Mouse (Mus musculus) G1E (cell line): ENCODE data around the gene Sft2d2. TPM values are rescaled to one million over a fixed set of nuclear protein-coding genes. Genes with fewer than 3 reads are reported as not detected.

Experiments used
- ATAC-seq: 2 replicates; pipeline ENCODE4 v1.8.0; 2016; ENCODE audit warnings: mild to moderate bottlenecking; ENCODE audit not compliant: insufficient number of reproducible peaks, poor library complexity, low FRiP score, severe bottlenecking; ENCODE audit errors: extremely low read depth
- DNase-seq: peaks from one replicate; pipeline ENCODE4 v3.0.0; 2012; ENCODE audit warnings: low spot score
- H3K27me3 ChIP-seq: 2 replicates; pipeline ENCODE4 v1.6.1; 2012; ENCODE audit warnings: mild to moderate bottlenecking, low read length, inconsistent platforms; ENCODE audit not compliant: insufficient read depth
- H3K36me3 ChIP-seq: replicated peaks from 2 replicates; pipeline ENCODE3; 2012; ENCODE audit warnings: mild to moderate bottlenecking, inconsistent platforms
- H3K4me1 ChIP-seq: 2 replicates; pipeline ENCODE4 v1.6.1; 2012; ENCODE audit warnings: low read depth, low read length, inconsistent platforms, mixed read lengths; ENCODE audit not compliant: insufficient read depth
- H3K4me3 ChIP-seq: 2 replicates; pipeline ENCODE4 v1.5.1; 2012; ENCODE audit warnings: low read depth, mild to moderate bottlenecking, inconsistent platforms, low read length, moderate library complexity, mixed read lengths
- H3K9me3 ChIP-seq: replicated peaks from 2 replicates; pipeline ENCODE4 v1.6.1; 2012; ENCODE audit warnings: inconsistent platforms
- CTCF ChIP-seq: IDR thresholded peaks from 2 replicates; pipeline ENCODE4 v1.5.1; 2012; ENCODE audit warnings: low read depth, low read length, inconsistent platforms, mixed read lengths
- GATA1 ChIP-seq: IDR thresholded peaks from 2 replicates; pipeline ENCODE4 v1.6.1; 2012; ENCODE audit warnings: borderline replicate concordance, low read length, inconsistent platforms, mixed read lengths
- GATA2 ChIP-seq: IDR thresholded peaks from 2 replicates; pipeline ENCODE4 v1.6.1; 2012; ENCODE audit warnings: low read depth, low read length, inconsistent platforms, borderline replicate concordance
- POLR2AphosphoS5 ChIP-seq: IDR thresholded peaks from 2 replicates; pipeline ENCODE4 v1.6.1; 2012; ENCODE audit warnings: low read depth, low read length, inconsistent platforms; ENCODE audit not compliant: insufficient replicate concordance
- TAL1 ChIP-seq: conservative IDR thresholded peaks from 2 replicates; pipeline ENCODE4 v1.6.1; 2012; ENCODE audit warnings: low read depth, low read length, inconsistent platforms, mixed read lengths
- polyA plus RNA-seq: library from polyadenylated mRNA; stranded (reverse); fragments of >175 nt; gene quantifications from 2 replicates; pipeline ENCODE4 v1.2.3, GENCODE M21; 2012
- total RNA-seq, 2 experiments: library from RNA; stranded (forward) in 1 of 2; stranded (reverse) in 1 of 2; fragments of 200-1000 nt in 1 of 2; fragments of >200 nt in 1 of 2; fragmentation: Nextera tagmentation in 1 of 2; gene quantifications; 2 replicates each; pipeline ENCODE4 v1.2.3; 2014 to 2017

Gene Sft2d2
- total and polyA plus RNA-seq, 3 experiments, result 4.0 to 41.9 (median 41.6) TPM

DNA sequence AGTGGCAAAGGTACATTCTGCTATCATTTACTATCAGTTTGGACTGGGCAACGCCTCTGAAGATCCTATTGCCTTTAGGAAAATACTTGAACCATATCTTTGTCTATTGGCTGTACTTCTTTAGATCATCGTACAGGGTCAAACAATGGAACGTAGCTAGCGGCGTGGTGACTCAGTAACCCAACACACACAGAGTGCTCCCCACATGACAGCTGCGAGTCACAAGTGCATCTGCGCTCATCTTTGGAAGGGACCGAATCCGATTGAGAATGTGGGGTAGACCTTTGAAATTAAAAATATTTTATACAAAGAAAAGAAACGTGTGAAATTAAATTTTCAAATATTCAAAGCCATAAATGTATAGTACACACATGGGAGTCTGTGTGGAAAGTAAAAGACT, 35.4 kb downstream of the Sft2d2 start:
- TF ChIP-seq POLR2AphosphoS5 (no peak), CTCF (no peak), GATA2 (no peak), GATA1 (no peak), TAL1 (no peak)
- Histone ChIP-seq H3K27me3 (peaks cover 23% of the 10 kb centered on the region), H3K4me3 (no peak overlapping the region), H3K9me3 (no peaks in the 10 kb centered on the region), H3K4me1 (no peaks in the 10 kb centered on the region), H3K36me3 (no peaks in the 10 kb centered on the region)
- no peak for ATAC-seq
- DNase-seq, result no peak

- no peak overlapping the region for H3K4me3 ChIP-seq
- H3K36me3 ChIP-seq, result no peaks in the 10 kb centered on the region
- DNase-seq, result no peak
- no peaks in the 10 kb centered on the region for H3K9me3 ChIP-seq
- H3K4me1 ChIP-seq, result no peaks in the 10 kb centered on the region
- no peak for TF ChIP-seq POLR2AphosphoS5
- no peak for TF ChIP-seq CTCF
- no peak for TF ChIP-seq GATA2
- no peak for TF ChIP-seq TAL1
- no peak for TF ChIP-seq GATA1
- ATAC-seq, result no peak
- H3K27me3 ChIP-seq, result peaks cover 23% of the 10 kb centered on the region
Measured at GRCm38 (mm10) chr1:165154162-165154561, 40.1 kb downstream of the Sft2d2 start.

GRCm38 (mm10) chr1:165151216-165151615, 43.0 kb downstream of the Sft2d2 start:
- H3K27me3 ChIP-seq, result peaks cover 23% of the 10 kb centered on the region
- ATAC-seq (no peak), DNase-seq (no peak)
- H3K4me3 ChIP-seq, result no peak overlapping the region
- H3K9me3 ChIP-seq, result no peaks in the 10 kb centered on the region
- H3K36me3 ChIP-seq, result no peaks in the 10 kb centered on the region
- TF ChIP-seq GATA2 (no peak), CTCF (no peak), POLR2AphosphoS5 (no peak), GATA1 (no peak), TAL1 (no peak)
- H3K4me1 ChIP-seq, result no peaks in the 10 kb centered on the region

GRCm38 (mm10) chr1:165142343-165142916, 51.8 kb downstream of the Sft2d2 start:
- DNase-seq (no peak), ATAC-seq (no peak)
- Histone ChIP-seq H3K36me3 (no peaks in the 10 kb centered on the region), H3K27me3 (peaks cover 6% of the 10 kb centered on the region; the same call in 1 of the 2 replicates), H3K4me3 (no peak overlapping the region), H3K4me1 (no peaks in the 10 kb centered on the region), H3K9me3 (no peaks in the 10 kb centered on the region)
- TF ChIP-seq POLR2AphosphoS5 (no peak), GATA2 (no peak), GATA1 (no peak), CTCF (no peak), TAL1 (no peak)

GRCm38 (mm10) chr1:165140227-165140626, 54.0 kb downstream of the Sft2d2 start:
- Histone ChIP-seq H3K9me3 (no peaks in the 10 kb centered on the region), H3K4me3 (no peak overlapping the region), H3K36me3 (no peaks in the 10 kb centered on the region), H3K27me3 (peaks cover 9% of the 10 kb centered on the region; the same call in 1 of the 2 replicates), H3K4me1 (no peaks in the 10 kb centered on the region)
- ATAC-seq (no peak), DNase-seq (no peak)
- TF ChIP-seq GATA2 (no peak), CTCF (no peak), GATA1 (no peak), TAL1 (no peak), POLR2AphosphoS5 (no peak)

DNA sequence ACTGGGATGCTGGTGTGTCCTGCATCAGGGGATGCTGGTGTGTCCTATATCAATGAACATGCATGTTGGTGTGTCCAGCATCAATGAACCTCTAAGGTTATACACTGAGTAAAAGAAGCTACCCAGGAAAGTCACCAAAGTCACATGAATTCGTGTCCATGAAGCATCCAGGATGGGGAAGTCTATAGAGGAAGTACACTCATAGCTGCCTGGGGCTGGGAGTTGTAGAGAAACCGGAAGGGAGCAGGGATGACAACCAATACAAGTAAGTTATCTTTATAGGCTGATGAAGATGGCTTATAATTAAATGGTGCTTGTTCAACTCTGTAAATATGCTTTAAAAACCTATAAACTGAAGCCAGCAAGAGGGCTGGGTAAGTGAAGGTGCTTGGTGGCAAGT, 60.4 kb downstream of the Sft2d2 start:
- no peak overlapping the region for H3K4me3 ChIP-seq
- H3K36me3 ChIP-seq, result no peaks in the 10 kb centered on the region
- no peaks in the 10 kb centered on the region for H3K9me3 ChIP-seq
- DNase-seq (no peak), ATAC-seq (no peak)
- TF ChIP-seq TAL1 (no peak), POLR2AphosphoS5 (no peak)
- peaks cover 8% of the 10 kb centered on the region for H3K4me1 ChIP-seq
- H3K27me3 ChIP-seq, result peaks cover 3% of the 10 kb centered on the region; the same call in 1 of the 2 replicates
